Mouse (Mus musculus) brain, embryonic 14.5 days (tissue): Measurements from ENCODE around the gene Arap1.

Experiments
- CTCF ChIP-seq: fragments of 200-500 bp; IDR thresholded peaks from 2 replicates; pipeline ENCODE4 v1.5.1; 2012; ENCODE audit warnings: inconsistent platforms, mild to moderate bottlenecking, moderate library complexity, borderline replicate concordance; ENCODE audit not compliant: insufficient read depth, insufficient read length; ENCODE audit errors: extremely low read depth
- POLR2A ChIP-seq: fragments of 200-500 bp; IDR thresholded peaks from 2 replicates; pipeline ENCODE4 v1.6.1; 2012; ENCODE audit warnings: mild to moderate bottlenecking, inconsistent platforms, borderline replicate concordance; ENCODE audit not compliant: poor library complexity, insufficient read depth, insufficient read length, severe bottlenecking; ENCODE audit errors: extremely low read depth

DNA sequence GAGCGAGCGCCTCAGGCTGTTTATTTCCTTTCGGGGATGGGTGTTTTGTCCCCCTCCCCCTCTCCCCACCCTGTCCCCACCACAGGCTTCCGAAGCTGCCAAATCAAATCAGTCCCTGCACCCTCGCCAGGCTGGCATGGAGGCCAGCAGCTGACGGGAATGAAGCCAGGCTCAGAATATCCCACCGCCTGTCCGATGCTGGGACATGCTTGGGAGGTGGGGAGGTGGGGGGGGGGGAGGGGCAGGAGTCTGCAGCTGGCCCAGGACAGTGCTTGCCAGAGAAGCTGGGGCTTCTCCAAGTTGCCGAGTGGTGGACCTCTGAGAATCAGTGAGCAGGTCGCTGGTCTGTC lies 112.7 kb downstream of the Arap1 start:
- TF ChIP-seq POLR2A = no peak
- TF ChIP-seq CTCF = no peak
